Mouse (Mus musculus): ENCODE data around the gene Sidt1. TPM values are rescaled to one million over a fixed set of nuclear protein-coding genes. Genes with fewer than 3 reads are reported as not detected.

Gene Sidt1
- polyA plus RNA-seq (2014; fragmentation: Nextera tagmentation; extraction: Ambion mirVana): 0.42 and 0.89 TPM in 2 replicates

DNA sequence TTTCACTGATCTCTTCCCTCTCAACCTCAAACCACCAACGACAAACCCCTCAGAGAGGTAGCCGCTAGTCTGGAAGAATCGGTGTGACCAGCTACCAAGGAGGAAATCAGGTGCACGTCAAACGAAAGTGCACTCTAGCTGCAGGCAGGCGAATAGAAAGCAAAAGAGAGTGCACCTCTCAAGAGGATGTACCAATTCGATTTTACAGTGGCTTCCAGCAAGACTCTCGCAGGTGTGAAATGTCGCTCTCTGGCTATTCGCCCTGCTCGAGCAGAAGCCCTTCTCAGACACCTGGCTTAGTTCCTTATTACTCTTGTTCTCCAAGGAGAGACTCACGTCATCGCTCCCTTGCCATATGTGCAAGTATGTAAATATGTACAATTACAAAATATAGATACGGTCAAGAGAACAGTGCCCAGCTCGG, at the start of gene Sidt1:
TSS of gene Sidt1 (minus strand) at position 336 of the 424 bp plus-strand sequence.
- Histone ChIP-seq H3K9ac (replicated peaks; ENCODE audit: low read length) (peak within 1 kb of the TSS; percentile 46), H3K27me3 (ENCODE audit: control insufficient read depth, insufficient read depth, low read length) (peaks cover 4% of the 10 kb centered on the region; the same call in 1 of the 2 replicates), H3K4me2 (ENCODE audit: low read depth, low read length) (peak within 1 kb of the TSS; percentile 95), H3K27ac (replicated peaks; ENCODE audit: low read depth, low read length) (no peak within 1 kb of the TSS), H3K4me3 (ENCODE audit: low read depth, low read length) (peak within 1 kb of the TSS; percentile 59), H3K36me3 (replicated peaks; ENCODE audit: control insufficient read depth, insufficient read depth, low read depth, low read length) (no peaks in the 10 kb centered on the region), H3K9me3 (replicated peaks; ENCODE audit: control insufficient read depth, low read length) (no peaks in the 10 kb centered on the region; the same call in 1 of the 2 replicates), H3K4me1 (ENCODE audit: control insufficient read depth, insufficient read depth, low read length) (peaks cover 2% of the 10 kb centered on the region)
- no peak for ATAC-seq (replicated peaks; ENCODE audit: insufficient number of reproducible peaks, low FRiP score, low TSS enrichment, low read depth)
- peak; percentile 18 for DNase-seq (ENCODE audit: low spot score)
- WGBS: 8% methylated on average over 15 of the region's 15 CpGs

DNA sequence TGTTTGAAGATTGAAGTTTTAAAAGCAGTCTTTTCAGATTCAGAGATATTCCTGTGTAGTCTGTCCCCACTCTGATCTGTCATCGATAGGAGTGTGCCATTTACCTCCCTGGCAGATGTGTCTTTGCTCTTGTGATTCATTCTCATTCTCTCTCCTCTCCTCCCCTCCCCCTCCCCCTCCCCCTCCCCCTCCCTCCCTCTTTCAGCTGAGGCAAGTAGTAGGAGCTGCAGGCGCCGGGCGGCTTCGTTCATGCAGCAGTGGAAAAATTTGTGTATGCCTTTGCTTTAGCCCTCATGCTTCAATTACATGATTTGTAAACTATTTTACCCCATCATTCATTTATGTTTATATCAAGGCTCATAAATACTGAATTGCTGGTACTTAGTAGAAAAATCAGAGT, 48.6 kb upstream of the Sidt1 start:
- no peak overlapping the region for H3K4me3 ChIP-seq (ENCODE audit: low read depth, low read length)
- no peak overlapping the region for H3K9ac ChIP-seq (replicated peaks; ENCODE audit: low read length)
- 28% methylated on average over 5 of the region's 5 CpGs for WGBS
- no peaks in the 10 kb centered on the region; the same call in 1 of the 2 replicates for H3K36me3 ChIP-seq (replicated peaks; ENCODE audit: control insufficient read depth, insufficient read depth, low read depth, low read length)
- H3K9me3 ChIP-seq (replicated peaks; ENCODE audit: control insufficient read depth, low read length): no peaks in the 10 kb centered on the region
- H3K4me2 ChIP-seq (ENCODE audit: low read depth, low read length): no peak overlapping the region
- no peak for ATAC-seq (replicated peaks; ENCODE audit: insufficient number of reproducible peaks, low FRiP score, low TSS enrichment, low read depth)
- DNase-seq (ENCODE audit: low spot score): no peak
- H3K27me3 ChIP-seq (ENCODE audit: control insufficient read depth, insufficient read depth, low read length): no peaks in the 10 kb centered on the region
- no peaks in the 10 kb centered on the region for H3K4me1 ChIP-seq (ENCODE audit: control insufficient read depth, insufficient read depth, low read length)
- no peak overlapping the region for H3K27ac ChIP-seq (replicated peaks; ENCODE audit: low read depth, low read length)

DNA sequence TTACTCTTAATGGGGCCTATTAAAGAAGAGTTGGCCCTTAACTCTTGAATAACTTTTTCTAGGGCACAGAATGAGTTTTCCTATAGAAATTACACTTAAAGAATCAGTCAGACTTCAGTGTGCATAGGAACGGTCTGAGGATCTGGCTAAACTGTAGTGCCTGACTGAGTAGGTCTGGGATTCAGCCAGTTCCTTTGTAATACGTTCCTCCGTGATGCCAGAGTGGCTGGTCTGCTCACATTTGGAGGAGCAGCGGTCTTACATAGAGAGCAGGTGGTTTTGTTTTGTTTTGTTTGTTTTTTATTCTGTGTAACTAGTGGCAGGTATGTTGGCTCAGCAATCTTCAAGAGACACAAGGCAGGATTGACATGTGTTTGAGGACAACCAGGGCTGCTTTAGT, 47.0 kb upstream of the Sidt1 start:
- WGBS: 59% methylated on average over 4 of the region's 4 CpGs
- Histone ChIP-seq H3K9ac (replicated peaks; ENCODE audit: low read length) (no peak overlapping the region), H3K36me3 (replicated peaks; ENCODE audit: control insufficient read depth, insufficient read depth, low read depth, low read length) (no peaks in the 10 kb centered on the region; the same call in 1 of the 2 replicates), H3K4me2 (ENCODE audit: low read depth, low read length) (no peak overlapping the region), H3K9me3 (replicated peaks; ENCODE audit: control insufficient read depth, low read length) (no peaks in the 10 kb centered on the region), H3K4me1 (ENCODE audit: control insufficient read depth, insufficient read depth, low read length) (no peaks in the 10 kb centered on the region), H3K27ac (replicated peaks; ENCODE audit: low read depth, low read length) (no peak overlapping the region), H3K4me3 (ENCODE audit: low read depth, low read length) (no peak overlapping the region), H3K27me3 (ENCODE audit: control insufficient read depth, insufficient read depth, low read length) (no peaks in the 10 kb centered on the region)
- no peak for ATAC-seq (replicated peaks; ENCODE audit: insufficient number of reproducible peaks, low FRiP score, low TSS enrichment, low read depth)
- DNase-seq (ENCODE audit: low spot score): peak; percentile 10

DNA sequence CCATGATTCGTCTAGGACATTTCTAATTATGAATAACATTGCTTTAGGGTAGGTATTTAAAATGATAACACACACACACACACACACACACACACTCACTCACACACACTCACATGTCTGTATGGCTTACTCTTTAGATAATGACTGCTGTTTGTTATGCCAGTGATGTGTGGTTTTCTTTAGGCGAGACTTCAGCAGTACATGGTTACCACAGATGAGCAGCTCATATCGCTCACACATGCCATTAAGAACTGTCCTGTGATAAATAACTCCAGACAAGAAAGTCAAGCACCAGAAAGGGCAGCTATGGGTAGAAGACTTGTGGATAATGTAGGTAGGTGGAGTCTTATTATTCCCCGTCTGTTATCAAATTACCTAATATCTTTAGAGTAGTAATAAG, 42.5 kb upstream of the Sidt1 start:
- Histone ChIP-seq H3K9ac (replicated peaks; ENCODE audit: low read length) (no peak overlapping the region), H3K9me3 (replicated peaks; ENCODE audit: control insufficient read depth, low read length) (no peaks in the 10 kb centered on the region), H3K4me1 (ENCODE audit: control insufficient read depth, insufficient read depth, low read length) (no peaks in the 10 kb centered on the region), H3K27me3 (ENCODE audit: control insufficient read depth, insufficient read depth, low read length) (no peaks in the 10 kb centered on the region), H3K4me2 (ENCODE audit: low read depth, low read length) (no peak overlapping the region), H3K27ac (replicated peaks; ENCODE audit: low read depth, low read length) (no peak overlapping the region), H3K36me3 (replicated peaks; ENCODE audit: control insufficient read depth, insufficient read depth, low read depth, low read length) (no peaks in the 10 kb centered on the region; the same call in 1 of the 2 replicates), H3K4me3 (ENCODE audit: low read depth, low read length) (no peak overlapping the region)
- DNase-seq (ENCODE audit: low spot score): no peak
- WGBS: 89% methylated on average over 4 of the region's 4 CpGs
- no peak for ATAC-seq (replicated peaks; ENCODE audit: insufficient number of reproducible peaks, low FRiP score, low TSS enrichment, low read depth)

DNA sequence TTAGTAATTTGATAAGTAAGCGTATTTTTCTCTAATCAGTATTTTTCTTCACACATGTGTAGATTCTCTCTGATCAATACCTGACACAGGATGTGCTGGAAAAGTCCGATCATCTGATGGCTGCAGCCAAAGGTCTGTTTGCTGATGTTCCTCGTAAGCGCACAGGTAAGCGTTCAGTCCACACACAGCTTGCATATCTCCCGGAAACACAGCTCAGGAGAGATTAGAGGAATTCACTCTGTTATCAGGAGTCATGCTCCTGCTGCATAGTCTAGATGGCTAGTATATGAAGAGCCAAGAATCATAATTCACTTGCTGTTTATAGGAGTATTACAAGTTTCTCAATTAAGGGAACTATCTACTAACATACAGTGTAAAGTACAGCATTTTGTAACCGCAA, 32.5 kb upstream of the Sidt1 start:
- H3K36me3 ChIP-seq (replicated peaks; ENCODE audit: control insufficient read depth, insufficient read depth, low read depth, low read length): no peaks in the 10 kb centered on the region
- no peak overlapping the region for H3K4me3 ChIP-seq (ENCODE audit: low read depth, low read length)
- 93% methylated on average over 7 of the region's 7 CpGs for WGBS
- H3K9me3 ChIP-seq (replicated peaks; ENCODE audit: control insufficient read depth, low read length): no peaks in the 10 kb centered on the region
- no peak overlapping the region for H3K9ac ChIP-seq (replicated peaks; ENCODE audit: low read length)
- H3K27ac ChIP-seq (replicated peaks; ENCODE audit: low read depth, low read length): no peak overlapping the region
- H3K27me3 ChIP-seq (ENCODE audit: control insufficient read depth, insufficient read depth, low read length): no peaks in the 10 kb centered on the region
- H3K4me1 ChIP-seq (ENCODE audit: control insufficient read depth, insufficient read depth, low read length): no peaks in the 10 kb centered on the region
- no peak overlapping the region for H3K4me2 ChIP-seq (ENCODE audit: low read depth, low read length)
- ATAC-seq (replicated peaks; ENCODE audit: insufficient number of reproducible peaks, low FRiP score, low TSS enrichment, low read depth) (no peak), DNase-seq (ENCODE audit: low spot score) (no peak)

DNA sequence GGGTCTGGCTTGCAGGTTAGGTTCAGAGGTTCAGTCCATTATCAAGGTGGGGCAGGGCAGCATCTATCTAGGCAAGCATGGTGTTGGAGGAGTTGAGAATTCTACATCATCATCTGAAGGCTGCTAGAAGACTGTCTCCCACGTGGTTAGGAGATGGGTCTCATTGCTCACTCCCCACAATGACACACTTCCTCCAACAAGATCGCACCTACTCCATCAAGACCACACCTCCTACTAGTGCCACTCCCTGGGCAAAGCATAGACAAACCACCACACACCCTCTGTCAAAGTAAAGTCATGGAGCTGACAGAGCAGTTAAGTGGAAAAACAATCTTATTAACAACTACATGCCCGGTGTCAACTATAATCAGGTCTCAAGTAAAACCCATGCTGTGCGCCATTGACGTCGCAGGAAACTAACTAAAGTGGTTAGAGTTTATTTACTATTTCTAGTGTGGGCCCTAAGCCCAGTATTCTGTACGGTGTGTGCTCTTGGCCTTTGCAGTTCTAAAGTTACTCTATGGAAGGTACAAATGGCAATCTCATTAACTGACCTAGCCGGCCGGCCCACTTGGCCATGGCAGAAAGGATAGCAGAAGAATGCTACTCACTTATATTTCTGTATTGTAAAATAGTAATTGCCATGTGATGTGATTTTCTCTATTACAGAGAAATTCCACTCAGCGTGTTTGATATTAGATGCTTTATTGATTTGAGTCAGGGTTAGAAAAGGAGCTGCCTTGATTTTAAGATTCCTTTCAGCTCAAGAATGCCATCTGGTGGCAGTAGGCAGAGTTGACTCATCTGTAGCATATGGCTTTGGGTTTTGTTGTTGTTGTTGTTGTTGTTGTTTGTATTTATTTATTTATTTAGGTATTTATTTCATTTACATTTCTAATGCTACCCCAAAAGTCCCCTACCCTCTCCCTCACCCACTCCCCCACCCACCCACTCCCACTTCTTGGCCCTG, 29.2 kb upstream of the Sidt1 start:
- Histone ChIP-seq H3K36me3 (replicated peaks; ENCODE audit: control insufficient read depth, insufficient read depth, low read depth, low read length) (no peaks in the 10 kb centered on the region), H3K27ac (replicated peaks; ENCODE audit: low read depth, low read length) (no peak overlapping the region), H3K9me3 (replicated peaks; ENCODE audit: control insufficient read depth, low read length) (no peaks in the 10 kb centered on the region), H3K4me3 (ENCODE audit: low read depth, low read length) (no peak overlapping the region), H3K27me3 (ENCODE audit: control insufficient read depth, insufficient read depth, low read length) (no peaks in the 10 kb centered on the region), H3K4me2 (ENCODE audit: low read depth, low read length) (no peak overlapping the region), H3K4me1 (ENCODE audit: control insufficient read depth, insufficient read depth, low read length) (no peaks in the 10 kb centered on the region), H3K9ac (replicated peaks; ENCODE audit: low read length) (no peak overlapping the region)
- peak; percentile 42 for DNase-seq (ENCODE audit: low spot score)
- 86% methylated on average over 10 of the region's 10 CpGs for WGBS
- no peak for ATAC-seq (replicated peaks; ENCODE audit: insufficient number of reproducible peaks, low FRiP score, low TSS enrichment, low read depth)

DNA sequence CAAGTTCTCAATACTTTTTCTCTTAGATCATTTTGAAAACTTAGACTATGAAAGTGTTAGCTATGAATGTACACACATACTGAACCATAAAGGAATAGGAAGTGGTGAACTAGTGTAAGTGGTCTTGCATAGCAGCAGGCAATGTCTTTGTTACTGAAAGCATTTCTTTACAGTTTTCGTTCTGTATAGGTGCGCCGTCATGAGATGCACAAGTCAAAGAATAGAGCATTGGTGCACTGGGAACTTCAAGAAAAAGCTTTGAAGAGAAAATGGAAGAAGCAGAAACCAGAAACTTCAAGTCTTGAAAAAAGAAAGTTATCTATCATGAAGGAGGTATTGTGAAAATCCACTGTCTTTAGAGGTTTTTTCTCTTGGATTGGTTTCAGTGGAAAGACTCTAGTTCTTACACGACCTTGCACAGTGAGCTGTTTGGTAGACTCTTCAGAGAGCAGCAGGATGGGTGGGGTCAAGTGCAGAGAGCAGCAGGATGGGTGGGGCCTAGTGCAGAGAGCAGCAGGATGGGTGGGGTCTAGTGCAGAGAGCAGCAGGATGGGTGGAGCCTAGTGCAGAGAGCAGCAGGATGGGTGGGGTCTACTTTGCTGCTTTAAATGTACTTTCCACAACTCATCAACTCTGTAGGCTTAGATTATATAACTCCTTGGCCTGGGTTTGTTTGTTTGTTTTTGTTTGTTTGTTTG, 24.7 kb upstream of the Sidt1 start:
- Histone ChIP-seq H3K9ac (replicated peaks; ENCODE audit: low read length) (no peak overlapping the region), H3K27ac (replicated peaks; ENCODE audit: low read depth, low read length) (no peak overlapping the region), H3K27me3 (ENCODE audit: control insufficient read depth, insufficient read depth, low read length) (no peaks in the 10 kb centered on the region), H3K9me3 (replicated peaks; ENCODE audit: control insufficient read depth, low read length) (no peaks in the 10 kb centered on the region), H3K4me2 (ENCODE audit: low read depth, low read length) (no peak overlapping the region), H3K4me1 (ENCODE audit: control insufficient read depth, insufficient read depth, low read length) (no peaks in the 10 kb centered on the region), H3K4me3 (ENCODE audit: low read depth, low read length) (no peak overlapping the region), H3K36me3 (replicated peaks; ENCODE audit: control insufficient read depth, insufficient read depth, low read depth, low read length) (no peaks in the 10 kb centered on the region)
- WGBS: 79% methylated on average over 4 of the region's 4 CpGs
- DNase-seq (ENCODE audit: low spot score) (no peak), ATAC-seq (replicated peaks; ENCODE audit: insufficient number of reproducible peaks, low FRiP score, low TSS enrichment, low read depth) (0 out of 2 replicates have a peak, but pooled peaks have one; percentile 29)

DNA sequence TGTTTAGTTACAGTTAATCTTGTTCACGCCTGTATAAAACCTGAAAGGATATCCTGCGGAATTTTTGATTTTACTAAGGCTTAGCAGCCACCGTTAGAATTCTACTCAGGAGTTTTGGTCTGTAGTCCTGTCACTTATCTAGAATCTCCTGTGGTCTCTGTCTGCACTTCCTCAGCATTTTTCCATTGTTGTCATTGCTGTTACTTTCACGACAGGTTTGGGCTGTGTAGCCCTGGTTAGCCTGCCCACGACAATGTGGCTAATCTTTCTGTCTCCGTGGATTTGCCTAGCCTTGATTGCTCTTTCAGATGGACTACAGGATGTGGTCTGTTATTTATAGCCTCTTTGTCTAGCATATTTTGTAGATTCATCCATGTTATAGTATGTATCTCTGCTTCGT, 23.3 kb upstream of the Sidt1 start:
- H3K4me1 ChIP-seq (ENCODE audit: control insufficient read depth, insufficient read depth, low read length): no peaks in the 10 kb centered on the region
- H3K9me3 ChIP-seq (replicated peaks; ENCODE audit: control insufficient read depth, low read length): no peaks in the 10 kb centered on the region
- H3K9ac ChIP-seq (replicated peaks; ENCODE audit: low read length): no peak overlapping the region
- H3K27ac ChIP-seq (replicated peaks; ENCODE audit: low read depth, low read length): no peak overlapping the region
- DNase-seq (ENCODE audit: low spot score): no peak
- no peak for ATAC-seq (replicated peaks; ENCODE audit: insufficient number of reproducible peaks, low FRiP score, low TSS enrichment, low read depth)
- H3K36me3 ChIP-seq (replicated peaks; ENCODE audit: control insufficient read depth, insufficient read depth, low read depth, low read length): no peaks in the 10 kb centered on the region
- WGBS: 84% methylated on average over 7 of the region's 7 CpGs
- no peak overlapping the region for H3K4me3 ChIP-seq (ENCODE audit: low read depth, low read length)
- H3K4me2 ChIP-seq (ENCODE audit: low read depth, low read length): no peak overlapping the region
- no peaks in the 10 kb centered on the region for H3K27me3 ChIP-seq (ENCODE audit: control insufficient read depth, insufficient read depth, low read length)

Data from embryonic facial prominence, embryonic 11.5 days (tissue).